Mouse (Mus musculus) midbrain, embryonic 12.5 days (tissue): ENCODE measurements around the gene Fam20b. TPM values are rescaled to one million over a fixed set of nuclear protein-coding genes. Genes with fewer than 3 reads are reported as not detected.

Experiments
- ATAC-seq: fragments of 200-750 bp; cut with Nextera tagmentation; 2 replicates; pipeline ENCODE4 v1.8.0; 2017; ENCODE audit warnings: low read depth, moderate TSS enrichment, moderate library complexity; ENCODE audit not compliant: low FRiP score
- H3K27ac ChIP-seq: fragments of 300-500 bp; sonication (generic); replicated peaks from 2 replicates; pipeline ENCODE4 v1.5.1; 2016; ENCODE audit warnings: mild to moderate bottlenecking
- H3K27me3 ChIP-seq: fragments of 300-500 bp; sonication (generic); 2 replicates; pipeline ENCODE4 v1.6.1; 2016; ENCODE audit warnings: mild to moderate bottlenecking
- H3K36me3 ChIP-seq: fragments of 300-500 bp; sonication (generic); 2 replicates; pipeline ENCODE4 v1.6.1; 2016
- H3K4me1 ChIP-seq: fragments of 300-500 bp; sonication (generic); 2 replicates; pipeline ENCODE4 v1.6.1; 2016
- H3K4me2 ChIP-seq: fragments of 300-500 bp; sonication (generic); replicated peaks from 2 replicates; pipeline ENCODE4 v1.6.1; 2016; ENCODE audit warnings: mild to moderate bottlenecking, moderate library complexity
- H3K4me3 ChIP-seq: fragments of 300-500 bp; sonication (generic); 2 replicates; pipeline ENCODE4 v1.5.1; 2016; ENCODE audit warnings: mild to moderate bottlenecking
- H3K9ac ChIP-seq: fragments of 300-500 bp; sonication (generic); replicated peaks from 2 replicates; pipeline ENCODE4 v1.6.1; 2016; ENCODE audit warnings: mild to moderate bottlenecking, moderate library complexity
- H3K9me3 ChIP-seq: fragments of 300-500 bp; sonication (generic); 2 replicates; pipeline ENCODE4 v1.6.1; 2016; ENCODE audit warnings: mild to moderate bottlenecking
- WGBS: fragments of 180-500 bp; shearing (Covaris S2); methylation state at CpG from one replicate; pipeline ENCODE4 v1.1.7; 2016; 5-methylcytosine and 5-hydroxymethylcytosine counted together
- polyA plus RNA-seq: library from polyadenylated mRNA; unstranded; fragments of >200 nt; fragmentation: Nextera tagmentation; extraction: Ambion mirVana; gene quantifications from 2 replicates; pipeline ENCODE4 v1.2.1, GENCODE M21; 2016

Fam20b gene
- polyA plus RNA-seq, 1 experiment from 2014 or later = 28.5 TPM

DNA sequence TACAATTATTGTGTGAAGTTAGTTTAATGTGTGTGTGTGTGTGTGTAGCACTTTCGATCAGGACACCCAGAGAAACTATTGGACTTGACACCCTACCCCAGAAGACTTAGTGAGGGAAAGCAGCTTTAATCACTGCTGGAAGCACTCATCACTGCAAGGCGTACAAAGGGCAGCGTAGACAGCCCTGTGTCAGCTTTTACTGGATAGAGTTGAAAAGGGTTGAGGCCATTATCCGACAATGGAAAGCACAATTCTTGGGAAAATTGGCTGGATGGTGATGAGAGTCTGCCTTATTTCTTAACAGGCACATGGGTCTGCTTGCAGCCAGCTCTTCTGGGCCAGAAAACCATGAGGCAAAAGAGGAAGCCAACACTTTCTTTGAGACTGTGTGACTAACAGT, 1.2 kb upstream of the Fam20b start:
- H3K9ac ChIP-seq = no peak overlapping the region
- no peak overlapping the region for H3K4me2 ChIP-seq
- H3K27ac ChIP-seq = no peak overlapping the region
- no peak overlapping the region for H3K4me3 ChIP-seq
- H3K27me3 ChIP-seq = peaks cover 23% of the 10 kb centered on the region
- WGBS = 36% methylated on average over 4 of the region's 4 CpGs
- H3K36me3 ChIP-seq = no peaks in the 10 kb centered on the region
- no peaks in the 10 kb centered on the region for H3K9me3 ChIP-seq
- peaks cover 8% of the 10 kb centered on the region; the same call in 1 of the 2 replicates for H3K4me1 ChIP-seq
- ATAC-seq = no peak

DNA sequence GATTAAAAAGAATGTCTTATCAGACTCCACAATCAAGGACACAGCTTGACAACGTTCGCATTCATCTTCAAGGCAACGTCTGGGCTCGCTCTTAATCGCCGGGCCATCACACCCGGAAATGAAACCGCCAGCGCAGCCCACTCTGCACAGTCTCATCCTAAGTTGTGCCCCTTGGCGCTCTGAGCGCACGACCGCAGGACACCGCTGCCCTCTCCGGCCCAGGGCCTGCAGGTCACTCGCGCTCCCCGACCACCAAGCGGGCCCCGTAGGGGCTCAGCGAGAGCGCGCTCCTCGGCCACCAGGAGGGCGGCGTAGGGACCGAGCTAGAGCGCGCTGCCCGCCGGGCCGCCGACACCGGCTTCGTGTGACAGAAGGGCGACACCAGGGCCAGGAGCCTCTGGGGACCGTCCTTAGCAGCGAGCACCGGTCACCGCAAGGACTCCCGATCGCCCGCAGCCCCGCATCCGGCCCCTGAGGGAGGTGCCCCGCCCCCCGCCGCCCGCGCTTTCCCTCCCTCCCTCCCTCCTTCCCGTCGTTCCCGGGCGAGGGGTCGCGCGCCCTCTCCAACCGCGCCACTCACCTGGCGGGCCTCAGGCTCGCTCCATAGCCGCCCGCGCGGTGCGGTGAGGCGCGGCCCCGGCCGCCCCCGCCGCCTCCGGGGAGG, 468 bp downstream of the Fam20b start:
- no peaks in the 10 kb centered on the region for H3K9me3 ChIP-seq
- WGBS = under 1% methylated on average over 44 of the region's 73 CpGs
- no peaks in the 10 kb centered on the region for H3K36me3 ChIP-seq
- ATAC-seq = peak; percentile 89
- peak overlapping the region; percentile 91 for H3K9ac ChIP-seq
- H3K27me3 ChIP-seq = peaks cover 23% of the 10 kb centered on the region
- peak overlapping the region; percentile 76 for H3K4me3 ChIP-seq
- peak overlapping the region; percentile 89 for H3K27ac ChIP-seq
- H3K4me1 ChIP-seq = peaks cover 8% of the 10 kb centered on the region; the same call in 1 of the 2 replicates
- H3K4me2 ChIP-seq = peak overlapping the region; percentile 71

DNA sequence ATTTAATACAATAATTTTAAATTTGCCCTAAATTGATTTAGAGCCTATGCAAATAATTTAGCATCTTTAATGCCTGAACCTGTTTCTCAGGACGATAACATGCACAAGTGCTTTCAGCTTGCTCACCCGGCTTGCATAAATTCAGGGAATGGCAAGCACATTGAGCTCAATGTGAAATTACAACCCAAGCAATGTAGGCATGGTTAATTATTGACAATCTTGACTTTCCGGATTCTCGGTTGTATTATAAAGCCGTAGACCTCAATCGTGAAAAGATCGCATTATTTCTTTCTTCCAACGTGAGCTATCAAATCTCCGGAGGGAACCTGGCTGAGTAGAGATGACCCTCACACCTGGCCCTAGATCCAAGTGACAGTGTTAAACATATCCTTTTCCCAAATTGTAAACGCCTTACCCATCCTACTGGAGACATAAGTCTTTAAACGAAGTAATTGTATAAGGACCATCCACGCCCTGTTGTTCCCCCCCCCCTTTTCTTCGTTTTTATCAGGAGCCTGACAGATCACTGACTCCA, 1.1 kb downstream of the Fam20b start:
- Histone ChIP-seq H3K27me3 (peaks cover 23% of the 10 kb centered on the region), H3K4me1 (peaks cover 8% of the 10 kb centered on the region; the same call in 1 of the 2 replicates), H3K9ac (peak overlapping the region; percentile 91), H3K36me3 (no peaks in the 10 kb centered on the region), H3K4me2 (peak overlapping the region; percentile 71), H3K4me3 (peak overlapping the region; percentile 76), H3K9me3 (no peaks in the 10 kb centered on the region), H3K27ac (peak overlapping the region; percentile 89)
- ATAC-seq = no peak
- WGBS = 16% methylated on average over 13 of the region's 13 CpGs

DNA sequence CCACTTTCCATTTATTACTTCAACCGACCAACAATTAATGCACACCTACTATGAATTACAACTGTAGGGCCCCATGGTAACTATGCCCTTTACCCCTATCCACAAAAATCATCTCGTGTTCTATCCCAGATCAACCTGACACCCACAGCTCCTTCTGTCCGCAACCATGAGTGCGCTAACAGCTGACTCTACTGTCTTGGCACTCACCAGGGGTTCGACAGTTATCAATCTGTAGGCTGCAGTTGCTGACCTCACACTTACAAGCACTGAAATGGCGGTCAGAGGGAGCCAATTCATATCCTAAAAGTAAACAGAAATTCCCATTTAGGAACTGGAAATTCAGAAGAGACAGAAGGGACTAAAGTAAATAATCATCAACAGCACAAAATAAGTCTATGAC, 2.2 kb downstream of the Fam20b start:
- 89% methylated on average over 6 of the region's 6 CpGs for WGBS
- peaks cover 8% of the 10 kb centered on the region; the same call in 1 of the 2 replicates for H3K4me1 ChIP-seq
- H3K27me3 ChIP-seq = peaks cover 18% of the 10 kb centered on the region
- no peaks in the 10 kb centered on the region for H3K36me3 ChIP-seq
- ATAC-seq = no peak
- H3K9me3 ChIP-seq = no peaks in the 10 kb centered on the region
- no peak overlapping the region for H3K4me2 ChIP-seq
- no peak overlapping the region for H3K27ac ChIP-seq
- no peak overlapping the region for H3K9ac ChIP-seq
- H3K4me3 ChIP-seq = no peak overlapping the region

DNA sequence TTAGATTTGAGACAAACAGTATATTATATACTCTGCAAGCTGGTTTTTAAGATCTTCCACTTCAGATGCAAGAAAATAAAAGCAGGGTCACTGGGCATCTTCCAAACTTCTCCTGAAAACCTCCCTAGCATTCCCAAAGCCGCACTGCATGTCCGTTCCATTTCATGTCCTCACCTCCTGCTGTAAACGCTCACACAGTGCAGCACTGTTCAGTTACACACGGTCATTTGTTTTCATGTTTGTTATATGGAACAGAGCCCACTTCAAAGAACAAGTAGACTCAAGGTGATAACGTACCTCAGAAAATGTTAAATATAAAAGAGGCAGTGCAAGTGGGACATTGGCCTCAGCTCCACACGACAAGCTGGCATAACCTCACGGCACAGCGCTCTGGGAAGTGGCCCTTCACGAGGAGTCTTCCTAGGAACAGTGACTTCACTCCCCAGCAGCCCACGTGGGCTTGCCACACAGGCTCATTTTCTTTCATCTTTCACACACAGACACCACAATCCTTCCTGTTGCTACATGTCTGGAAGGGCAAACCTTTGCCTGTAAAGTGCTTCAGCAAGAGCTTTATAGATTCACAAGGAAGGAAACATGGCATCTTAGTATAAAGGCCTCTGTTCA, 8.3 kb downstream of the Fam20b start:
- no peak overlapping the region for H3K4me2 ChIP-seq
- no peak for ATAC-seq
- 74% methylated on average over 10 of the region's 10 CpGs for WGBS
- H3K27me3 ChIP-seq = no peaks in the 10 kb centered on the region
- H3K36me3 ChIP-seq = peaks cover 5% of the 10 kb centered on the region
- no peaks in the 10 kb centered on the region for H3K9me3 ChIP-seq
- peaks cover 5% of the 10 kb centered on the region; the same call in 1 of the 2 replicates for H3K4me1 ChIP-seq
- H3K27ac ChIP-seq = no peak overlapping the region
- no peak overlapping the region for H3K4me3 ChIP-seq
- H3K9ac ChIP-seq = no peak overlapping the region

DNA sequence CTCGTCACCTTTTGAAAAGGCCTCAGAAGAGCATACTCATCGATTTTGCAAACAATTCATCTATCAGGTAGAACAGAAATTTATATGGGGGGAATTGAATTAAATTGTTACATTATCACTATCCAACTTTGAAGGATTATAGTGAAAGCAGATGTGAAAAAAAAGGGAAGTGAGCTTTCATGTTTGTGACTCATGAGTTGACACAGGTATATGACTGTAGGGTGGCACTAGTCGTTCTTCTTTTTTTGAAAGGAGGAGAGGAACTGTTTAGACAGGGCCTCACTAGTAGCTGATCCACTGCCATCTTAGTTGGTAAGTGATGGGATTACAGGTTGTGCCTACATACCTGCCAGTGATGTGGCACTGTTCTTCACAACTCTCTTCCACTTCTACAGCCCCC, 10.2 kb downstream of the Fam20b start:
- Histone ChIP-seq H3K4me3 (no peak overlapping the region), H3K36me3 (peaks cover 24% of the 10 kb centered on the region), H3K27ac (no peak overlapping the region), H3K9ac (no peak overlapping the region), H3K9me3 (no peaks in the 10 kb centered on the region), H3K4me2 (no peak overlapping the region), H3K27me3 (no peaks in the 10 kb centered on the region), H3K4me1 (peaks cover 5% of the 10 kb centered on the region; the same call in 1 of the 2 replicates)
- 88% methylated on average over 3 of the region's 3 CpGs for WGBS
- no peak for ATAC-seq

DNA sequence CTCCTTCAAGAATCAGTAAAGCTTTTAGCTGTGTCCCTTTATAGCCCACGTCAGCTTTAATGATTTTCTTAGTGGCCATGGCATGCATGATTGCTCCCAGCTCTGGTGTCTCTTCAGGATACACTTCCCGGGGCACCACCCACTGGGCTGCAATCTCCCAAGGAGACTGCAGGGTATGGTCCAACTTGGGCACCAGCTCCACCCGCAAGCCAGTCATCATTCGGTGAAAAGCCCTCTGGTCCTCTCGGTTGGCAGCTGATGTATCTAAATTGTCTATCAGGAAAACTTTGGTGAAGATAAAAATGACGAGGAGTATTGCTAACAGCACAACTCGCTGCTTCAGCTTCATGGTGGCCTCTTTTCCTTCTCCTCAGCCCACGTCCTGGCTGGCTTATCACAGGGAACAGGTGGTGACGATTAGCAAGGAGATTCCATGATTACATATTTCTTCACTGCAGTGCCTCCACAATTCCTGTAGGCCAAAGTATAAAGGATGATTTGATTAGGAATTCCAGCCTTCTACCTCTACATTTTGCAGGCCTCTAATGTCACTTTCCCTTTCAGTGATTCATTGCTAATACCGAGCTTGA, 13.1 kb downstream of the Fam20b start:
- no peak for ATAC-seq
- peaks cover 40% of the 10 kb centered on the region for H3K36me3 ChIP-seq
- H3K4me2 ChIP-seq = no peak overlapping the region
- H3K27ac ChIP-seq = no peak overlapping the region
- H3K9me3 ChIP-seq = no peaks in the 10 kb centered on the region
- H3K4me3 ChIP-seq = no peak overlapping the region
- H3K4me1 ChIP-seq = peaks cover 1% of the 10 kb centered on the region; the same call in 1 of the 2 replicates
- no peak overlapping the region for H3K9ac ChIP-seq
- no peaks in the 10 kb centered on the region for H3K27me3 ChIP-seq
- 85% methylated on average over 10 of the region's 10 CpGs for WGBS

DNA sequence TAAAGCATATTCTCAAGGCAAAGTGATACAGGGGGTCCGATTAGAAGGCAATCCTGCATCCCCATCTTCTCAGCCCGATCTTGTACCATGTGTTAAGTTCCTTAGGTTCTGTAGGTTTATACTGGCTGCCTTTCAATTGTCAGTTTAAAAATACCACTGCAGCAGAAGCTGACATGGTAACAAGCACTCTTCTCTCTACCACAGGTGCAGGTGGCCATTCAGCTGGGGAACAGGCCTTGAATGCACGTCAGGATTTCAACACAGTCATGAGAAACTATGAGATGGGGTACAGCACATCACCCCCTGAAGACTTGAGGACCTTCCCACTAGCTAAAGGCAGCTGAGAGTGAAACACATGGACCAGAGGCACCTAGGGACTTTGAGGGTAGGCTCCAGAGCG, 15.4 kb downstream of the Fam20b start:
- Histone ChIP-seq H3K27me3 (no peaks in the 10 kb centered on the region), H3K4me1 (no peaks in the 10 kb centered on the region), H3K27ac (no peak overlapping the region), H3K36me3 (peaks cover 53% of the 10 kb centered on the region), H3K9me3 (no peaks in the 10 kb centered on the region), H3K9ac (no peak overlapping the region), H3K4me2 (no peak overlapping the region), H3K4me3 (no peak overlapping the region)
- WGBS = 89% methylated on average over 4 of the region's 4 CpGs
- ATAC-seq = no peak

DNA sequence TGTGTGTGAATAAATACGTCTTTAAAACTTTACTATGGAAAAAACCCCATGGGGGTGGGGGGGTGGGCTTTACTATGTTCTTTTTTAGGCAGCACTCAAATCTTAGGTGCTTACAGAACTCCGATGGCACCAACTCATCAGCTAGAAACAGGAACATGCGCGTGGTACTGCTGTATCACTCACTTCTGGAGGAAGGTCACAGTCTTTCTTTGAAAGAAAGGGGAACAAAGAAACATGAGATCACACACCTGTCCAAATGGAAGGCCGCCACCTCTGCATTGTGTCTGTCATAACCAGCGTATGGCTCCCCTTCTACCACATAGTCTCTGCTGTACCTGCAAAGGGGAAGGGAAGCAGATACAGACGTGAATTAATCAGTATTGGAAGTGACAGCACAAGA, 16.7 kb downstream of the Fam20b start:
- Histone ChIP-seq H3K9me3 (no peaks in the 10 kb centered on the region), H3K9ac (no peak overlapping the region), H3K27ac (no peak overlapping the region), H3K27me3 (no peaks in the 10 kb centered on the region), H3K4me1 (no peaks in the 10 kb centered on the region), H3K36me3 (peaks cover 64% of the 10 kb centered on the region), H3K4me2 (no peak overlapping the region), H3K4me3 (no peak overlapping the region)
- WGBS = 89% methylated on average over 7 of the region's 7 CpGs
- ATAC-seq = no peak

DNA sequence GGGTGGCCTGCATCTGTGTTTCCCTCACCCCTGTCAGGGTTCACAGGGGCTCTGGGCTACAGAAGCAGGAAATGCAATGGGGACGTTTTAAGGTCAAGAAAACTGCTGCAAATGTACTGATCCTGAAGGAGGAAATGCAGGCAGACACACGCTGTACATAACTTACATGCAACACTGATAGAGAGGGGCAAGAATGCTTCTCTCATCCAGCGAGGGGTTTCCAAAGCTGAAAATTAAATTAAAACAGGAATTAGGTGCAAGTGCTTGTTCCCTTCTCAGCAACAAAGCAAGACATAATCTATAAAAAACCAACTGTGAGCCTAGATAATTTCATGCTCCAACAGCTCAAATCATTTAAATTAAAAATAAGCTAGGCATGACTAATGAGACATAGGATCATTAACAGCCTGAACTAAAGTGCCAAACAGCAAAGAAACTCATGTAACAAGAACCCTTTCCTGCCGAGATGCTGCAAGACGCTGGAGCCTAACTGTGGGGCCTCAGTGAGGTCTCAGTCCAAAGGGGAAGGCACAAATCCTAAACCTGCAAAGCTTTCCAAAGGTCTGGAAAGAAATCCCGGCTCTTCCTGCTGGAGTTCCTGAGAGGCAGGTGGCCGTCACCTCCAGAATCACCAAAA, 32.7 kb downstream of the Fam20b start:
- Histone ChIP-seq H3K36me3 (peaks cover 60% of the 10 kb centered on the region), H3K9me3 (no peaks in the 10 kb centered on the region), H3K4me3 (no peak overlapping the region), H3K9ac (no peak overlapping the region), H3K27me3 (no peaks in the 10 kb centered on the region), H3K4me1 (no peaks in the 10 kb centered on the region), H3K27ac (no peak overlapping the region), H3K4me2 (no peak overlapping the region)
- 75% methylated on average over 7 of the region's 7 CpGs for WGBS
- no peak for ATAC-seq

DNA sequence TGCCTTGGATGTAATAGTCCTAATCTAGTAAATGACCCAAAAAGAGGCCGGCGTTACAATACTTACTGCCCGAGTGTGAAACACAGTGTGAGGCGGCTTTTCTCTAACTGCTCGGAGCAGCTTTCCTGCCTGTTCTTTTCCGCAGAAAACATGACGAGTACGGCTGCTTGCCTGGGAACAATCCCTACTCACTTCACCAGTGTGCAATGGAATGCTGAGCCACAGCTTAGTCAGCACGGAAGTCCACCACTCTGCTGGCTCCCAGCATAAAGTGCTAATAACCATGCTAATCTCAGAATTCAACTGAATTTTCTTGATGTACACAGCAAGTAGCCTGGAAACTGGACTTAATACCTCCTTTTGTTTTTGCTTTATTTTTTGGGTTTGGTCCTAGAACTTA, 39.3 kb downstream of the Fam20b start:
- H3K36me3 ChIP-seq = peaks cover 29% of the 10 kb centered on the region

DNA sequence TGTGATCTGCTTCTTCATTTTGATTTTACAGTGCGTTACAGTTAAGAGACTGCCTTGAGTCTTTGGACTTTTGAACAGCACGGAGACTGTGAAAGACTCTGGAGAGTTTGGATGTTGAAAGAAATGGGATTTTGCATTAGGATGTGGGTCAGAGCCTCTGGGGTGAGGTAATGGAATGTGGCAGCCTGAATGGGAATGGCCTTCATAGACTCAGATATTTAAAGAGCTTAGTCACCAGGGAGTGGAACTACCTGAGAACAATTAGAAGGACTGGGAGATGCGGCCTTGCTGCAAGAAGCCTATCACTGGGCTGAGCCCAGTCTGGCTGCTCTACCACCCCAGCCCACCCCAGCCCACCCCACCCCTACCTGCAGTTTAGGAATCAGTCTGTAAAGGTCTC, 41.7 kb downstream of the Fam20b start:
- Histone ChIP-seq H3K4me2 (no peak overlapping the region), H3K4me3 (no peak overlapping the region), H3K27ac (no peak overlapping the region), H3K9me3 (no peaks in the 10 kb centered on the region), H3K4me1 (peaks cover 23% of the 10 kb centered on the region), H3K36me3 (peaks cover 15% of the 10 kb centered on the region), H3K9ac (no peak overlapping the region), H3K27me3 (peaks cover 24% of the 10 kb centered on the region)
- WGBS = 81% methylated on average over 3 of the region's 3 CpGs
- no peak for ATAC-seq

More for the DNA sequence above, 39.3 kb downstream of the Fam20b start:
- WGBS = 77% methylated on average over 9 of the region's 9 CpGs
- Histone ChIP-seq H3K4me3 (no peak overlapping the region), H3K9ac (no peak overlapping the region), H3K4me1 (peaks cover 3% of the 10 kb centered on the region), H3K27me3 (peaks cover 5% of the 10 kb centered on the region), H3K27ac (no peak overlapping the region), H3K4me2 (no peak overlapping the region), H3K9me3 (no peaks in the 10 kb centered on the region)
- ATAC-seq = no peak
